Mouse (Mus musculus) forebrain, embryonic 16.5 days (tissue): Measurements from ENCODE around the gene Scd4. TPM values are rescaled to one million over a fixed set of nuclear protein-coding genes. Genes with fewer than 3 reads are reported as not detected.

Experiments used
- ATAC-seq: fragments of 200-750 bp; cut with Nextera tagmentation; 2 replicates; pipeline ENCODE4 v1.8.0; 2017; ENCODE audit warnings: mild to moderate bottlenecking, moderate library complexity
- H3K27ac ChIP-seq: fragments of 300-500 bp; sonication (generic); 2 replicates; pipeline ENCODE4 v1.5.1; 2014; ENCODE audit warnings: low read length, control low read depth
- H3K27me3 ChIP-seq: fragments of 300-500 bp; sonication (generic); replicated peaks from 2 replicates; pipeline ENCODE4 v1.6.1; 2014; ENCODE audit warnings: low read length; ENCODE audit not compliant: control insufficient read depth, insufficient read depth
- H3K36me3 ChIP-seq: fragments of 300-500 bp; sonication (generic); 2 replicates; pipeline ENCODE4 v1.6.1; 2014; ENCODE audit not compliant: control insufficient read depth, insufficient read depth
- H3K4me1 ChIP-seq: fragments of 300-500 bp; sonication (generic); replicated peaks from 2 replicates; pipeline ENCODE4 v1.6.1; 2014; ENCODE audit warnings: low read length; ENCODE audit not compliant: control insufficient read depth, insufficient read depth
- H3K4me2 ChIP-seq: fragments of 300-500 bp; sonication (generic); 2 replicates; pipeline ENCODE4 v1.6.1; 2014; ENCODE audit warnings: mild to moderate bottlenecking, low read length, control low read depth
- H3K4me3 ChIP-seq: fragments of 300-500 bp; sonication (generic); replicated peaks from 2 replicates; pipeline ENCODE4 v1.5.1; 2014; ENCODE audit warnings: mild to moderate bottlenecking, low read length, control low read depth
- H3K9ac ChIP-seq: fragments of 300-500 bp; sonication (generic); replicated peaks from 2 replicates; pipeline ENCODE4 v1.6.1; 2014; ENCODE audit warnings: low read depth, low read length, control low read depth
- H3K9me3 ChIP-seq: fragments of 300-500 bp; sonication (generic); 2 replicates; pipeline ENCODE4 v1.6.1; 2016; ENCODE audit warnings: low read length; ENCODE audit not compliant: control insufficient read depth
- WGBS: fragments of 180-500 bp; shearing (Covaris S2); extraction: QIAGEN DNeasy Blood & Tissue Kit; methylation state at CpG from one replicate; pipeline ENCODE4 v1.1.7; 2014; 5-methylcytosine and 5-hydroxymethylcytosine counted together
- polyA plus RNA-seq: library from polyadenylated mRNA; unstranded; fragments of >200 nt; fragmentation: Nextera tagmentation; extraction: Ambion mirVana; gene quantifications from 2 replicates; pipeline ENCODE4 v1.2.1, GENCODE M21; 2015

The Scd4 gene
- polyA plus RNA-seq, 1 experiment from 2014 or later: 0.16 TPM

- H3K4me1 ChIP-seq: peaks cover 66% of the 10 kb centered on the region
- peak overlapping the region; percentile 97 for H3K4me2 ChIP-seq
- peak overlapping the region; percentile 94 for H3K9ac ChIP-seq
- H3K27me3 ChIP-seq: no peaks in the 10 kb centered on the region
- H3K27ac ChIP-seq: no peak overlapping the region
- 53% methylated on average over 9 of the region's 9 CpGs for WGBS
- peaks cover 31% of the 10 kb centered on the region for H3K36me3 ChIP-seq
- no peak for ATAC-seq
- H3K4me3 ChIP-seq: peak overlapping the region; percentile 91
- H3K9me3 ChIP-seq: no peaks in the 10 kb centered on the region
Observed at GRCm38 (mm10) chr19:44297862-44298261, 35.0 kb upstream of the Scd4 start.

GRCm38 (mm10) chr19:44299078-44299477, 33.8 kb upstream of the Scd4 start:
- Histone ChIP-seq H3K9ac (peak overlapping the region; percentile 34), H3K4me3 (peak overlapping the region; percentile 91), H3K4me1 (peaks cover 68% of the 10 kb centered on the region), H3K27ac (no peak overlapping the region), H3K4me2 (peak overlapping the region; percentile 97), H3K36me3 (peaks cover 42% of the 10 kb centered on the region), H3K9me3 (no peaks in the 10 kb centered on the region), H3K27me3 (no peaks in the 10 kb centered on the region)
- WGBS: 78% methylated on average over 9 of the region's 9 CpGs
- no peak for ATAC-seq

DNA sequence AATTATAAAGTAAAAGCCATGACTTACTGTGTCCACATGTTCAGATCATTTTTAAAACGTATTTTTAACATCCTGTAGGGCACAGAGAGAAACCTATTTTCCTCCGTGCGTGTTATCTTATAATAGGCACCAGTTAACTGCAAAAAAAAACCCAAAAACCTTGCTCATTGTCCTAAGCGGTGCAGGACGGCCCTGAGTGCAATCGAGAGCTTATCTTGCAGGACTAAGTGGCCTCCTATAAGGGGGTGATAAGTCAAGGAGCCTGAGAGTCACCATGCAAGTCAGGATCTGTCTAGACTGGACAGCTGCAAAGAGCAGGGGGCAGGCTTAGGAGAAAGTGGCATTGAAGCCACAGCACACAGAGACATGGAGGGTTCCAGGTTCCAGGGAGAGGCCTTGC, 33.0 kb upstream of the Scd4 start:
- Histone ChIP-seq H3K4me3 (no peak overlapping the region), H3K27me3 (no peaks in the 10 kb centered on the region), H3K9me3 (no peaks in the 10 kb centered on the region), H3K9ac (no peak overlapping the region), H3K36me3 (peaks cover 50% of the 10 kb centered on the region), H3K4me2 (peak overlapping the region; percentile 27; the same call in 1 of the 2 replicates), H3K4me1 (peaks cover 76% of the 10 kb centered on the region), H3K27ac (no peak overlapping the region)
- WGBS: 67% methylated on average over 6 of the region's 6 CpGs
- no peak for ATAC-seq

GRCm38 (mm10) chr19:44300520-44300919, 32.4 kb upstream of the Scd4 start:
- no peaks in the 10 kb centered on the region for H3K27me3 ChIP-seq
- H3K27ac ChIP-seq: no peak overlapping the region
- H3K9ac ChIP-seq: peak overlapping the region; percentile 15; the same call in 1 of the 2 replicates
- peaks cover 53% of the 10 kb centered on the region for H3K36me3 ChIP-seq
- H3K9me3 ChIP-seq: no peaks in the 10 kb centered on the region
- H3K4me1 ChIP-seq: peaks cover 79% of the 10 kb centered on the region
- ATAC-seq: no peak
- H3K4me2 ChIP-seq: peak overlapping the region; percentile 27; the same call in 1 of the 2 replicates
- WGBS: 77% methylated on average over 7 of the region's 7 CpGs
- no peak overlapping the region for H3K4me3 ChIP-seq

- no peak for ATAC-seq
- peaks cover 78% of the 10 kb centered on the region for H3K4me1 ChIP-seq
Observed at GRCm38 (mm10) chr19:44301176-44301575, 31.7 kb upstream of the Scd4 start.

DNA sequence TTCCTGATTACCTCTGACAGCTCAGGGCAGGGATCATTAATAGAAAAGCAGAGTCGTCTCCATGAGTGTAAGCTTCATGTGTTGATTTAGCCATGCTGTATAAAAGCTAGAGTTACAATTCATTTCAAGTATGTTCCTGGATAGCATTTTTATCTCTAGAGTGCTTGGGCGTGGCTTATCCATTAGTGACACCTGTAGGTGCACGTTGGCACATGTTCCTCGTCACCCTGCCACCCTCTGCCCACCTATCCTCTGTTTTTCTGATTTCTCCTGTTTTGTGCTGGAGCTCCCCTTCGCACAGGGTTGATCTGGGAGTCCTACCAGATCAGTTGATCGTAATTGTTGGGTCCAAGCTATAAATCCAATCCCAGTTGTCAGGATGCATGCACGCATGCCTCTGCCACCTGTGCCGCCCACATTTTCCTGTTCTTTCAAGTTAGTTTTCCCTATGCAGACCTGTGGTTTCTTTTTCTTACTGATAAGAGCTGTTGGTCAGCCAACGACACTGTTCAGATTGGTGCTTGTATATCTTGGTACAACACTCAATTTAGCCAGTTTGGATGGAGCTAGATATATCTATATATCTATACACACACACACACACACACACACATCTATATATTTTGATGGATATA, 31.1 kb upstream of the Scd4 start:
- Histone ChIP-seq H3K4me3 (no peak overlapping the region), H3K9me3 (no peaks in the 10 kb centered on the region), H3K27me3 (no peaks in the 10 kb centered on the region), H3K9ac (no peak overlapping the region), H3K27ac (no peak overlapping the region), H3K36me3 (peaks cover 65% of the 10 kb centered on the region), H3K4me1 (peaks cover 77% of the 10 kb centered on the region), H3K4me2 (no peak overlapping the region)
- WGBS: 80% methylated on average over 9 of the region's 9 CpGs
- ATAC-seq: no peak

More at GRCm38 (mm10) chr19:44301176-44301575, 31.7 kb upstream of the Scd4 start:
- Histone ChIP-seq H3K27me3 (no peaks in the 10 kb centered on the region), H3K9ac (no peak overlapping the region), H3K4me3 (no peak overlapping the region), H3K36me3 (peaks cover 59% of the 10 kb centered on the region), H3K27ac (no peak overlapping the region), H3K9me3 (no peaks in the 10 kb centered on the region), H3K4me2 (peak overlapping the region; percentile 1; the same call in 1 of the 2 replicates)
- 64% methylated on average over 16 of the region's 16 CpGs for WGBS

GRCm38 (mm10) chr19:44302901-44303300, 30.0 kb upstream of the Scd4 start:
- no peak overlapping the region for H3K27ac ChIP-seq
- no peaks in the 10 kb centered on the region for H3K27me3 ChIP-seq
- H3K4me2 ChIP-seq: no peak overlapping the region
- peaks cover 64% of the 10 kb centered on the region for H3K36me3 ChIP-seq
- peaks cover 68% of the 10 kb centered on the region for H3K4me1 ChIP-seq
- ATAC-seq: no peak
- no peaks in the 10 kb centered on the region for H3K9me3 ChIP-seq
- WGBS: 71% methylated on average over 11 of the region's 11 CpGs
- H3K4me3 ChIP-seq: no peak overlapping the region
- H3K9ac ChIP-seq: no peak overlapping the region

DNA sequence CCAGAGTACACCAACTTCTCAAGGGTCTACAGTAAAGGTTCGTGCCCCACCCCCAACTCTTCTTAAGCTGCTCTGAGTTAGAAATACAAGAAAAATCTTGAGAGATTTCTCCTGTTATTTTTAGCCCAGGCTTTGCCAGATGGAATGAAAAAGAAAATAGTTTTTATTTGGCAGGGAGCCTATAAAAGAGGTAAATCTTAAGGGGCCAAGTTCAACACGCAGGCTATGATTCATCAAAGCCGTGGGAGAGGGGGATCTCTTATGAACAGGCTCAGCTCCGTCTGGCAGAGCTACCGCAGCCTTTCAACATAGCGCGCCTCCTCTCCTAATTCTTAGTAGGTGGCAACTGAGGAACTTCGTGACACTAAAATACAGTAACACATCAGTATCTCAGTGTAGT, 29.4 kb upstream of the Scd4 start:
- 72% methylated on average over 8 of the region's 8 CpGs for WGBS
- Histone ChIP-seq H3K9ac (no peak overlapping the region), H3K9me3 (no peaks in the 10 kb centered on the region), H3K27me3 (no peaks in the 10 kb centered on the region), H3K27ac (no peak overlapping the region), H3K36me3 (peaks cover 59% of the 10 kb centered on the region), H3K4me3 (no peak overlapping the region), H3K4me1 (peaks cover 62% of the 10 kb centered on the region), H3K4me2 (no peak overlapping the region)
- ATAC-seq: no peak

- no peak for ATAC-seq
- no peak overlapping the region for H3K4me3 ChIP-seq
- H3K4me2 ChIP-seq: no peak overlapping the region
- H3K4me1 ChIP-seq: peaks cover 53% of the 10 kb centered on the region
- 73% methylated on average over 10 of the region's 10 CpGs for WGBS
- peaks cover 53% of the 10 kb centered on the region for H3K36me3 ChIP-seq
- H3K9me3 ChIP-seq: no peaks in the 10 kb centered on the region
- no peak overlapping the region for H3K27ac ChIP-seq
- no peak overlapping the region for H3K9ac ChIP-seq
- H3K27me3 ChIP-seq: no peaks in the 10 kb centered on the region
Observed at GRCm38 (mm10) chr19:44304419-44304818, 28.5 kb upstream of the Scd4 start.
